Mouse (Mus musculus): ENCODE measurements at regions not wholly inside any gene's neighbourhood (a gene's known extent, or its start where the extent isn't known, plus 50 kb on each side); places are given as distances from the start of the nearest gene placed in this dataset.

DNA sequence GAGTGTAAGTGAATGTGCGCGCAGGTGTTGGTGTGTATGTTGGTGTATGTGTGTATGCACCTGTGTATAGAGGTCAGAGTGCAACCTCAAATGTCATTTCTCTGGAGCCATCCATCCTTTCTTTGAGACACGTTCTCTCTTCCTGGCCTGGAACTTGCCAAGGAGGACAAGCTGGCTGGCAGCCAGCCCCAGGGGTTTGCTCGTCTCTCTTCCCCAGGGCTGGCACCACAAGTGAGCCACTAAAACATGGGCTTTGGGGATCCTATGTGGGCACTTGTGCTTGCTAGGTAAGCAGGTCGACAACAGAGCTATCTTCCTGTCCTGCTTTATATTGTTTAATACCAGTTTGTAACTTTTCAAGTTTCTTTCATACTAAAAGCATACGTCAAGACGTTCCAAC, 189.8 kb upstream of the Cxcr4 start:
- ATAC-seq (ENCODE audit: insufficient number of reproducible peaks, low FRiP score): no peak
- no peaks in the 10 kb centered on the region for H3K4me1 ChIP-seq (replicated peaks)
- no peaks in the 10 kb centered on the region for H3K9me3 ChIP-seq (replicated peaks)
- H3K27me3 ChIP-seq (replicated peaks): 0 out of 2 replicates have a peak, but pooled peaks cover 5% of the 10 kb centered on the region
- H3K27ac ChIP-seq (ENCODE audit: poor library complexity, severe bottlenecking): no peak overlapping the region
- no peak overlapping the region for H3K9ac ChIP-seq
- no peak overlapping the region for H3K4me2 ChIP-seq
- 77% methylated on average over 7 of the region's 7 CpGs for WGBS
- no peaks in the 10 kb centered on the region for H3K36me3 ChIP-seq
- no peak overlapping the region for H3K4me3 ChIP-seq

DNA sequence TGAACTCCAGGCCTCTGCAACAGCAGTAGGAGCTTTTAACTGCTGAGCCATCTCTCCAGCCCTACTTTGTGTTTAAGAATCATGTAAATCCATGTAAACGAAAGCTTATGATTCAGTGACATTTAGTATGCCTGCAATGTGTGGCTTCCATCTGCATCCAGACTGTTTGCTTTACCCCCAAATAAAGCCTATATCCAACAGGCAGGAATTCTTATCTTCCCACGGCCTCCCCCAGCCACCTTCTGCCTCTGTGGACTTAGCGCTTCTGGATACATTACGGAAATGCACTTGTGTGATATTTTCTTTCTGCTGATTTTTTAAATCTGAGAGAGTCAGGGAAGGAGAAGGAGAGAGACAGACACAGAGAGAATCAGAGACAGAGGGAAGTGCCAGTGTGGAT, 189.2 kb upstream of the Cxcr4 start:
- H3K9me3 ChIP-seq (replicated peaks): no peaks in the 10 kb centered on the region
- no peaks in the 10 kb centered on the region for H3K4me1 ChIP-seq (replicated peaks)
- H3K27me3 ChIP-seq (replicated peaks): 0 out of 2 replicates have a peak, but pooled peaks cover 5% of the 10 kb centered on the region
- no peak overlapping the region for H3K4me3 ChIP-seq
- H3K27ac ChIP-seq (ENCODE audit: poor library complexity, severe bottlenecking): no peak overlapping the region
- H3K4me2 ChIP-seq: no peak overlapping the region
- no peak for ATAC-seq (ENCODE audit: insufficient number of reproducible peaks, low FRiP score)
- no peak overlapping the region for H3K9ac ChIP-seq
- no peaks in the 10 kb centered on the region for H3K36me3 ChIP-seq
- WGBS: 69% methylated on average over 4 of the region's 4 CpGs

DNA sequence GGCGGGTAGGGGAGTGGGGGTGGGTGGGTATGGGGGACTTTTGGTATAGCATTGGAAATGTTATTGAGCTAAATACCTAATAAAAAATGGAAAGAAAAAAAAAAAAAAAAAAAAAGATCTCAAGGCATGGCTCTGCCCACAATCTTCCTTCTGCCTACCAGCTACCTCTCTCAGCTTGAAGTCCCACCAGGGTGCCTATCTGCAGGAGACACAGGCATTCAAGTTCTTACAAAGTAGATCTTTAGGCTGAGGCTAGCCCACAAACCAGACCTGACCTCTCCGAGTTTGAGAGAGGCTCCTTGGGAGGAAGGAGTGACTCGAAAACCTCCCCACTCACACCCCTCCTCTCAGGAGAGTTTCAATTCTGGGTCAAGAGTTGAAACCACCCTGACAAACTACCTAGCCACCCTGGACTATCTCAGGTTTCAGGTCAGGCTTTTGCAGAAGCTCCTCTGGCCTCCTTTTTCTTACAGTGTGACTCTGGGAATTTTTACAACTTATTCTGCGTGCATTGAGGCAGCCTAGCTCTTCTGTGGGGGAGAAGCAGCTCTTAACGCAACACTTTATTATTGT, 187.6 kb upstream of the Cxcr4 start:
- Histone ChIP-seq H3K9me3 (replicated peaks) (no peaks in the 10 kb centered on the region), H3K4me1 (replicated peaks) (no peaks in the 10 kb centered on the region), H3K4me2 (no peak overlapping the region), H3K27ac (ENCODE audit: poor library complexity, severe bottlenecking) (no peak overlapping the region), H3K4me3 (no peak overlapping the region), H3K36me3 (no peaks in the 10 kb centered on the region), H3K9ac (no peak overlapping the region), H3K27me3 (replicated peaks) (0 out of 2 replicates have a peak, but pooled peaks cover 5% of the 10 kb centered on the region)
- 78% methylated on average over 5 of the region's 5 CpGs for WGBS
- no peak for ATAC-seq (ENCODE audit: insufficient number of reproducible peaks, low FRiP score)

GRCm38 (mm10) chr1:128772440-128772839, 180.3 kb upstream of the Cxcr4 start:
- no peak overlapping the region for H3K27ac ChIP-seq (ENCODE audit: poor library complexity, severe bottlenecking)
- 67% methylated on average over 3 of the region's 3 CpGs for WGBS
- no peaks in the 10 kb centered on the region for H3K9me3 ChIP-seq (replicated peaks)
- no peak overlapping the region for H3K4me2 ChIP-seq
- no peak for ATAC-seq (ENCODE audit: insufficient number of reproducible peaks, low FRiP score)
- no peaks in the 10 kb centered on the region for H3K36me3 ChIP-seq
- no peaks in the 10 kb centered on the region for H3K4me1 ChIP-seq (replicated peaks)
- H3K4me3 ChIP-seq: no peak overlapping the region
- H3K9ac ChIP-seq: no peak overlapping the region
- no peaks in the 10 kb centered on the region for H3K27me3 ChIP-seq (replicated peaks)

DNA sequence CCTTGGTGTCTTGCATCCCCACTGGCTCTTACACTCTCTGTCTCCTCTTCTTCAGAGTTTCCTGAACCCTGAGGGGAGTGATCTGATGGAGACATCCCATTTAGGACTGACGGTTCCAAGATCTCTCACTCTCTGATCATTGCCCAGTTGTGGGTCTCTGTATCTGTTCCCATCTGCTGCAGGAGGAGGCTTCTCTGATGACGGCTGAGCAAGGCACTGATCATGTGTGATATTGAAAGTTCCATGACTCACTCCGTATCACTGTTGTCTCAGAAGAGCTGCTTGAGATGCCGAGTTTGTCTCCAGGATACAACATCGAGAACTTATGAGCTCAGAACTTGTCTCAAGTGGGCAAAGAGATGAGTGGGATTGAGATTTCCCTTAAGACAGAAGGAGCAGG, 178.7 kb upstream of the Cxcr4 start:
- Histone ChIP-seq H3K4me2 (no peak overlapping the region), H3K36me3 (no peaks in the 10 kb centered on the region), H3K4me1 (replicated peaks) (no peaks in the 10 kb centered on the region), H3K4me3 (no peak overlapping the region), H3K9ac (no peak overlapping the region), H3K27me3 (replicated peaks) (no peaks in the 10 kb centered on the region), H3K27ac (ENCODE audit: poor library complexity, severe bottlenecking) (no peak overlapping the region), H3K9me3 (replicated peaks) (no peaks in the 10 kb centered on the region)
- 80% methylated on average over 5 of the region's 5 CpGs for WGBS
- no peak for ATAC-seq (ENCODE audit: insufficient number of reproducible peaks, low FRiP score)

GRCm38 (mm10) chr1:128767991-128768390, 175.9 kb upstream of the Cxcr4 start:
- no peak overlapping the region for H3K9ac ChIP-seq
- no peak overlapping the region for H3K4me3 ChIP-seq
- ATAC-seq (ENCODE audit: insufficient number of reproducible peaks, low FRiP score): no peak
- WGBS: 83% methylated on average over 6 of the region's 6 CpGs
- no peak overlapping the region for H3K27ac ChIP-seq (ENCODE audit: poor library complexity, severe bottlenecking)
- H3K36me3 ChIP-seq: no peaks in the 10 kb centered on the region
- H3K27me3 ChIP-seq (replicated peaks): no peaks in the 10 kb centered on the region
- no peaks in the 10 kb centered on the region for H3K9me3 ChIP-seq (replicated peaks)
- H3K4me1 ChIP-seq (replicated peaks): no peaks in the 10 kb centered on the region
- no peak overlapping the region for H3K4me2 ChIP-seq

GRCm38 (mm10) chr1:128767415-128767814, 175.3 kb upstream of the Cxcr4 start:
- no peak for ATAC-seq (ENCODE audit: insufficient number of reproducible peaks, low FRiP score)
- Histone ChIP-seq H3K27ac (ENCODE audit: poor library complexity, severe bottlenecking) (no peak overlapping the region), H3K4me1 (replicated peaks) (no peaks in the 10 kb centered on the region), H3K27me3 (replicated peaks) (no peaks in the 10 kb centered on the region), H3K9ac (no peak overlapping the region), H3K36me3 (no peaks in the 10 kb centered on the region), H3K4me2 (no peak overlapping the region), H3K4me3 (no peak overlapping the region), H3K9me3 (replicated peaks) (no peaks in the 10 kb centered on the region)
- WGBS: 74% methylated on average over 3 of the region's 3 CpGs

DNA sequence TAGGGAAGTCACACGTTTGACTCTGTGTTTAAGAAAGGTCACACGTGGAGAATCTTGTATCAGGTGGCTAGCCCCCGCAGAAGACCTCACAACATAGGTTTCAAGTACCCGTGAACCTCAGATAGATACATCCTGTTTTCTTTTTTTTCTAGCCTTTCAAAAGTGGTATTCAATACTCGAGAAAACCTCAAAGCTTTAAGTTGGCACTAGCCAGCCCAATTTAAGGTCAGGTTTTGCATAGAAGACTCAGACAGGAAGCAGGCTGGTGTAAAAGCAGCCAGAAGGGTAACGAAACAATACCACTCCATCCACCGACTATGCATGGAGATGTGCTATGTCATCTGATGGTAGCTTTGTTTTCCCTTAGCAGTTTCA, 174.8 kb upstream of the Cxcr4 start:
- H3K4me3 ChIP-seq: no peak overlapping the region
- no peak for ATAC-seq (ENCODE audit: insufficient number of reproducible peaks, low FRiP score)
- no peak overlapping the region for H3K4me2 ChIP-seq
- no peaks in the 10 kb centered on the region for H3K9me3 ChIP-seq (replicated peaks)
- H3K27ac ChIP-seq (ENCODE audit: poor library complexity, severe bottlenecking): no peak overlapping the region
- H3K36me3 ChIP-seq: no peaks in the 10 kb centered on the region
- H3K9ac ChIP-seq: no peak overlapping the region
- H3K4me1 ChIP-seq (replicated peaks): no peaks in the 10 kb centered on the region
- no peaks in the 10 kb centered on the region for H3K27me3 ChIP-seq (replicated peaks)
- 73% methylated on average over 7 of the region's 7 CpGs for WGBS

DNA sequence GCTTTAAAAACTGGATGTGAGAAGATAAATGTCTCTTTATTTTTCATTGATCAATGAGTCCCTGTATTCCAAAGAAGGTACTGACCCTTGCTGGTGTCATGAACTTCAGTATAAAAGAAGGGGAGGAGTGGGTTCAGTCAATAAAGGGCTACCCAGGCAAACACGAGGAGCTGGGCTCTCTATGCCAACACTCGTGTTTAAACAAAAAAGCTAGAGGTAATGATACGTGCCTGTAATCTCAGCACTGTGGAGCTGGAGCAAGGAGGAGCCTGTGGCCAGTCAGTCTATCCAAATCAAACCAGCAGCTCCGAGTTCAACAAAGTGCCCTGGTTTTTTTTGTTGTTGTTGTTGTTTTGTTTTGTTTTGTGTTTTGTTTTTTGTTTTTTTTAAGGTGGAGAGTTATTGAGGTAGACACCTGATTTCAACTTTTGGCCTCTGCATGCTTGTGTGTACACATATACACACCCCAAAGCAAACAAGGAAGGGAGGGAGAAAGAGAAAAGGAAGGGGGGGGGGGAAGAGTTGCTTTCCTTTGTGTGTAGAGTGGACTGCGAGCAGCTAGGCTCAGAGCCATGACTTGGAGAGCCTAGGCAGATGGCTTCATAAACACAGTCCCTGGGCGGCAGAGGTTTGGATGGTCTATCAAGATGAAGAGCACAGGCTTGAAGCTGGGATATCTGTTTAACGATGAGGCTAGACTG, 174.2 kb upstream of the Cxcr4 start:
- Histone ChIP-seq H3K4me2 (no peak overlapping the region), H3K27ac (ENCODE audit: poor library complexity, severe bottlenecking) (no peak overlapping the region), H3K4me3 (no peak overlapping the region), H3K27me3 (replicated peaks) (no peaks in the 10 kb centered on the region), H3K4me1 (replicated peaks) (no peaks in the 10 kb centered on the region), H3K9ac (no peak overlapping the region), H3K9me3 (replicated peaks) (no peaks in the 10 kb centered on the region), H3K36me3 (no peaks in the 10 kb centered on the region)
- WGBS: 73% methylated on average over 7 of the region's 7 CpGs
- no peak for ATAC-seq (ENCODE audit: insufficient number of reproducible peaks, low FRiP score)

GRCm38 (mm10) chr1:128765626-128766025, 173.5 kb upstream of the Cxcr4 start:
- WGBS: 65% methylated on average over 2 of the region's 2 CpGs
- Histone ChIP-seq H3K27ac (ENCODE audit: poor library complexity, severe bottlenecking) (no peak overlapping the region), H3K4me3 (no peak overlapping the region), H3K9ac (no peak overlapping the region), H3K4me1 (replicated peaks) (no peaks in the 10 kb centered on the region), H3K9me3 (replicated peaks) (no peaks in the 10 kb centered on the region), H3K36me3 (no peaks in the 10 kb centered on the region), H3K27me3 (replicated peaks) (no peaks in the 10 kb centered on the region), H3K4me2 (no peak overlapping the region)
- no peak for ATAC-seq (ENCODE audit: insufficient number of reproducible peaks, low FRiP score)

DNA sequence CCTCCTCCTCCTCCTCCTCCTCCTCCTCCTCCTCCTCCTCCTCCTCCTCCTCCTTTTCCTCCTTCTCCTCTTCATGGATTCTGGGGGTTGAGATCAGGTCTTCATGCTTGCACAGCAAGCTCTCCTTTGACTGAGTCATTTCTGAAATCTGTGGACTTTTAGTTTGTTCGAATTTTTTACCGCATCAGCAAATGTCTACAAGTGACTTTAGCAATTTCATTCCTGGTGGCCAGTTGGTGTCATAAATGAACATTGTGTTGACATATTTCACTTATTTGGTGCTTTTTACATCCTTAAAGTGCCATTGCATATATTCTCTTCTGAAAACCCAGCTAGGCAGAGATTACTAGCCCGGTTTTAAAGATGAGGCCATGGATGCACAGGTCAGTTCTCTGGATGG, 173.0 kb upstream of the Cxcr4 start:
- H3K9ac ChIP-seq: no peak overlapping the region
- no peaks in the 10 kb centered on the region for H3K27me3 ChIP-seq (replicated peaks)
- H3K4me1 ChIP-seq (replicated peaks): no peaks in the 10 kb centered on the region
- no peaks in the 10 kb centered on the region for H3K9me3 ChIP-seq (replicated peaks)
- 79% methylated on average over 3 of the region's 3 CpGs for WGBS
- no peak overlapping the region for H3K4me2 ChIP-seq
- H3K27ac ChIP-seq (ENCODE audit: poor library complexity, severe bottlenecking): no peak overlapping the region
- ATAC-seq (ENCODE audit: insufficient number of reproducible peaks, low FRiP score): no peak
- no peaks in the 10 kb centered on the region for H3K36me3 ChIP-seq
- H3K4me3 ChIP-seq: no peak overlapping the region

DNA sequence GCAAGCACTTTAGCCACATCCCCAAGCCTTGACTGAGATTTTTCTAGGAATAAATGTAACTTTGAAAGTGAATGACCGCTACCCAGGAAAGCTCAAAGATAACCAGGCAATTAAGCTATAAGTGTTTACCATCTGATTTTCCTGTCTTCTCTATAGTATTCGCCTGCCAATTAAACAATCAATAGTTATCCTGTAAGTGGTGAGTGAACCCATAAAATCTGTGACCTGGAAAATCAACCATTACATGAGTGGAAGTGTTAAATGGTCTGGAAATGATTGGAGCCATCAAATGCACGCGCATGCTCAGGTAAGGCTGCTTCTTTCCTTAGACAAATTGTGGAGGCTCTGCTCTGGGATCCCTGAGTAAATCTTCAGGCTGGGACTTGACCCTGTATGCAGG, 170.8 kb upstream of the Cxcr4 start:
- Histone ChIP-seq H3K9me3 (replicated peaks) (no peaks in the 10 kb centered on the region), H3K4me2 (no peak overlapping the region), H3K27me3 (replicated peaks) (no peaks in the 10 kb centered on the region), H3K9ac (no peak overlapping the region), H3K36me3 (no peaks in the 10 kb centered on the region), H3K27ac (ENCODE audit: poor library complexity, severe bottlenecking) (no peak overlapping the region), H3K4me1 (replicated peaks) (no peaks in the 10 kb centered on the region), H3K4me3 (no peak overlapping the region)
- WGBS: 81% methylated on average over 4 of the region's 4 CpGs
- ATAC-seq (ENCODE audit: insufficient number of reproducible peaks, low FRiP score): no peak
